Mouse (Mus musculus): Measurements from ENCODE around the gene Znrf1.

DNA sequence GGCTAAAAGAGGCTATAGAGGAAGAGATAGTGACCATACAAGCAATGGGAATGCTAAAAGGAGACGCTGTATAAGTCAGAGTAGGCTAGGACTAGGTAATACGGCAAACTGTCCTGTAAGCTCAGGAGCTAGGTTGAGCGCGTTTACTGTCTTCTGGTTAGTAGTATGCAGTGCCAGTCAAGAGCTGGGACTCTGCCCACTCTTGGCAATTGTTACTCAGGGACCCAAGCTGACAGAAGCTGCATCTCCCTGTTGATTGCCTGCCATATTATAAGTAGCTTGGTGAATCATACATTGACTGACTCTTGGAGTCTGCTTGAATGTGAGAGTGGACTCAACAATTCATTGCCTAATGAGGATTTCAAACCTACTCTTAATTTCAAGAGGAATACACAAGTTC lies 66.2 kb downstream of the Znrf1 start:
- no peak for TF ChIP-seq HCFC1 (IDR thresholded peaks at IDR 0.05; ENCODE audit: borderline replicate concordance, insufficient read depth, low read length)
- no peak for TF ChIP-seq CHD2 (IDR thresholded peaks at IDR 0.05; ENCODE audit: low read depth, low read length)
- TF ChIP-seq ZC3H11A (IDR thresholded peaks at IDR 0.05; ENCODE audit: borderline replicate concordance, low read depth, low read length): no peak
